Mouse (Mus musculus): ENCODE data around the gene Lrrtm3.

- TF ChIP-seq CTCF (IDR thresholded peaks at IDR 0.05; ENCODE audit: borderline replicate concordance, insufficient read depth, low read depth, low read length) = peak; percentile 57; the same call in 1 of the 2 replicates
- no peak for TF ChIP-seq POLR2A (IDR thresholded peaks at IDR 0.05; ENCODE audit: borderline replicate concordance, insufficient read depth, low read length)
Measured at GRCm38 (mm10) chr10:64084465-64084864, 5.6 kb downstream of the Lrrtm3 start.
